Mouse (Mus musculus): Measurements from ENCODE around the gene Crhbp.
A peak's percentile ranks its signal among the peaks of the same experiment; 100 is the strongest.

The Crhbp gene

GRCm38 (mm10) chr13:95444824-95445223 lies at the start of gene Crhbp:
Crhbp (minus strand) TSS chr13:95444924.
- DNase-seq (ENCODE audit: low read depth), result no peak

DNA sequence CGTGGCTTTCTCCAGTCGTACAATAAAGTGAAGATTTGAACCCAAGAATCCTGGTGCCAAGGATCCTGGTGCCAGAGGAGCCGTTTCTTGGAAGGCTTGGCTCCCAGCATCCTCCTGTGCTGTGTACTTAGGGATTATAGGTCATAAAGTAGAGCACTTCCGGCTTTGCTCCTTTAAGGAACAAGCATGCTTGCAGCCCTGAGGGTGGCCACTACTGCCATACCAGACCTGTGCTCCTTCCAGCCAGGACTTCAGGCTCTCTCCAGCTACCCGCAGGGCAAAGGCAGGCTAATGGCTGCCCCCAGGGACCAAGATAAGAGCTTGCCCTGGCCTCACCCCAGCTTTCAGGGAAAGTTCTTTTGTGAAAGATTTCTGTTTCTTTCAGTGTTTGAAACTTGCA lies 48.6 kb upstream of the Crhbp start:
- no peak for DNase-seq (ENCODE audit: low read depth)

DNA sequence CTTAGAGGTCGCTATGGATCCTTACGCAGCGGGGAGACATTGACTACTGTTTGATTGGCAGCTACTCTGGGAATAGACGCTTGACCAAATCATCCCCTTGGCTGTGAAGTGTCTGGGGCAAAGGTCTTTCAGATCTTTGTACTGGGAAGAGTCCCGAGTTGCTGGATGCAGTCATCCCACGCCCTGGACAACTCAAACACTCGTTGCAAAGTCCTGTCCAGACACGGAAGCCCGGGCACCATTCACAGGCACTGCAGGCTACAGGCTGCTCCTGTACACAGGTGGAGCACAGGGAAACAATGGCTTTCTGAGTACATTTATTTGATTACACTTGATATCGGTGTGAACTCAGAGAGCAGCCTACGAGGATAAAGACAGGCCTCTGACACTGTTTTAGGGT lies 46.6 kb upstream of the Crhbp start:
- DNase-seq (ENCODE audit: low read depth), result no peak

GRCm38 (mm10) chr13:95484664-95485063 lies 39.9 kb upstream of the Crhbp start:
- DNase-seq (ENCODE audit: low read depth), result no peak

DNA sequence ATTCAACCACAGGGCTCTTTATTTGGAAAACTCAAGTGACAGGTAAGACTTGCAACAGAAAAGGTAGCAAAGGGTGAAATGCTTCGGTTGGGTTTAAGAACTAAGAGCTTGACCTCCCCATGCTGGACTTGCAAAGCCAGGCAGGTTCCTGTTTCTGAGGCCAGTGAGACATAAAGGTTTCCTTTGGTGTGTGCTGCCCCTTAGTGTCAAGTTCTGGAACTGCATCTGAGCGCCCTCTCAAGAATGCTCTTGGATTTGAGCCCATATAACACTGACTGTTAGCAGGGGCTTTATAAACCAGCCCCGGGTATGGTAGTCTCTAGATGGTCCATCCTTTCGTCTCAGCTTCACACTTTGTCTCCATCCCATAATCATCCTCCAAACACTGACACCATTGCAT lies 36.7 kb upstream of the Crhbp start:
- peak; percentile 83 for DNase-seq (ENCODE audit: low read depth)

DNA sequence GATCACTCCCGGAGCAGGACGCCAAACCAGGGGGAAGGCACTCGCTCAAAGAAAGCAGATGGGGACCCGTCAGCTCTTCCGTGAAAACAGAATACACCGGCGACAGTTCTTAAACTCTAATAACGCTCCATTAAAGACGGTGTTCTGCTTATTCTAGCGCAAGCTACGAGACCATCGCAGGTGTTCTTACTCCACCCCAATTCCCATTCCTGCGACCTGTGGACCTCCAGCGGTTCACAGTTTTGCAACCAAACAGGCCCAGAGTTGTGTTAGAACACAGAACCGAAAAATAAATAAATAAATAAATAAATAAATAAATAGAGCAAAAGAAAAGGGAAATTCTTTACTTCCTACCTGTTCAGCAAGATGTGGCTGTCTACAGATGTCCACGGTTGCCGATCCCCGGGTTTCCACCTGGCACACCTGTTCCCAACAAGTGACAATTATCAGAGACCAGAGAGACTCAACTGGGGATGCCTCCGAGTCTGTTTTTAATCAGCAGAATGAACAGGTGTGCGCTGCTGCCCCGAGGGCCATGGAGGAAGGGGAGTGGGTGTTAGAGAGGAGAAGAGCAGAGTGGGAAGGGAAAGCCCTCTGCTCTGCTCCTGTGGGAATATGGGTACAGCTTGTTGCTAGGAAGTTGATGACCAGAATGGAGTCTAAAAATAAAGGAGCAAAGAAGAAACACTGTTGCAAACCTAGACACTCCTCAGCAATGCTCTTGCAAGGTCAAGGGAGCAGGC lies 34.1 kb upstream of the Crhbp start, which contains the start of gene S100z:
S100z (minus strand) TSS at position 51 of the 743 bp plus-strand sequence.
- no peak for DNase-seq (ENCODE audit: low read depth)

DNA sequence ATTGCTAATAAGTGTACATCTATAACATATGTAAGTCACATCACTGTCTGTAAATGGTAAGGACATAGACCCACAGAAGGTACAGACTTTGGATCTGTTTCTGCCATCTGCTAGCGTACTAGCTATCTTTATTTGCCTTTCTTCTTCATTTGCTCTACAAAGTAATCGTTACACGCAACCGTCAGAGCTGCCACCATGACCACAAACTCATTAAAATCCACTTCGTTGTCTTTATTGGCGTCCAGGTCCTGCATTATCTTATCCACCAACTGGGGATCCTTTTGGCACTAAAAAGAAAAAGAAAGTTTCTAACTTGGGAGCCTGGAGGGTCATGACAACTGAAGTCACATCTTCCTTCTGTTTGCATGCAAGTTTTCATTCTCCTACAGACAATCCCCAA lies 32.4 kb upstream of the Crhbp start:
- no peak for DNase-seq (ENCODE audit: low read depth)

DNA sequence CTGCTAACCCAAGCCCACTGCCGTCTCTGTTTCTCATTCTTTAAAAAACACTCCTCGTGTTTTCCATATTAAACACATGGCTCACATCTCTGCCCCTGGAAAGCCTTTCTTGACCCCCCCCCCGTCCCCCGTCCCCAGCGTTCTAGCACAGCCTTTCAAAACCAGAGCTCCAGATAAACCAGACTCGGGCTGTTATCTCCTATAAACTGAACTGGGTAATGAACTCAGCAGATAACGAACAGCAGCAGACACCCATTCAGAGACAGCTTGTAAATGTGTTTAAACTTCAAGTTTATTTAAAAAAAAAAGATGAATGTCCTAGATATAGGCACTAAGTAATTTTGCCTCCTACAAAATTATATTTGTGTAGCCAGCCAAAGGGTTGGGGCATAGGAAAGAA lies 30.4 kb upstream of the Crhbp start:
- no peak for DNase-seq (ENCODE audit: low read depth)

DNA sequence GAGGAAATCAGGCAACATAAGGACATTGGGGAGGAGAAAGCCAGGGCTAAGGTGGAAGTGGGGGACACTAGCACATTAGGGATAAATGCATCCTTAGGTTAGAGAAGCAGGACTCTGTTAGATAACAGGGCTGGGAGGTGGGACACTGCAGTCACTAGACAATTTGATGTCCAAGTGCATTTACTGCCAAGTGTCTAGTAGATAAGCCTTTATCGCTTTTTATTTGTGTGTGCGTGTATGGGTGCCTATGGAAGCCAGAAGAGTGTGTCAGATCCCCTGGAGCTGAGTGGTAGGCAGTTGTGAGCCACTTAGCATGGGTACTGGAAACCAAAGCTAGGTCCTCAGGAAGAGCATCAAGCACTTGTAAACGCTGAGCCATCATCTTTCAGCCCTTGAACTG lies 29.6 kb upstream of the Crhbp start:
- DNase-seq (ENCODE audit: low read depth), result no peak

GRCm38 (mm10) chr13:95470970-95471369 lies 26.2 kb upstream of the Crhbp start:
- DNase-seq (ENCODE audit: low read depth), result peak; percentile 40

DNA sequence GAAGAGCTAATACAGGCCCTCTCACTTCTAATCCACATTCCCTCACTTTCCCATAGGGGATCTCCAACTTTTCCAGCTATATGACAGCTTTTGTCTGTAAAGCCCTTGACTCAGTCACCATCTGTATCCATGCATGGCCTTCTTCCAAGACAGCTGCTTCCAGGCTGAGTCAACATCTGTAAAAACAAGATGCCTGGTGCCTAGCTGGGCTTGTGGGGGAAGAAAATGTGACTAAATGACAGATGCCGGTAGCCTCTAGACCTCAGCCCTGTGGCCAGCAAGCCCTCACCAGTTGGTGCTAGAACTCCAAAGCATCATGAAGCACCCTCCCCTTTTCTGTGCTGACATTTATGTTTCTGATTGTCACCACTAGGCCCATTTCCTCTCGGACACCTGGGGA lies 6.8 kb upstream of the Crhbp start:
- DNase-seq (ENCODE audit: low read depth), result no peak

DNA sequence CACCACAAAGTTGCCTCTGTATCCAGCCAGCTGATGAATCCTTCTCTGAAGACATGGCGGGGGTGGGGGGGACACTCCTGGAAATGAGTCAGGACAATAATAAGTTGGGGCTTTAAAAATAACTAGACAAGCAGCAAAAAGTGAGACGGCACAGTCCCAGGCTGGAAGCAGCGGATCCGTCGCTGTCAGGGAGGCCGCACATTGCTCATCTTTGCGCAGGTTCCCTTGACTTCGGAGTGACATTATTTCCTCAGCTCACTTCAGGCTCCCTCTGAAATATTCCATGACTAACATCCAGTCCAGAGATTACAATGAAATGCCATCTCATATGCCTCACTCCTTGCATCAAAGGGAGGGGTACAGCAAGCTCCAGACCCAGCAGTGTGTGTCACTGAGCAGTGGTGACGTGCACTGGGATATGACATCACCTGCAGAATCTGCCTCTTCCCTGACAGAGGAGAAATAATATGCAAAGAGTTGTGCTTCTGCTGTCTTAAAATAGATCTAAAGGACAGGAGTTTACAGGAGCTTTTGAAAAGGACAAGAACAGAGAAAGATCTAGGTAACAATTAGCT lies 6.0 kb upstream of the Crhbp start:
- no peak for DNase-seq (ENCODE audit: low read depth)

DNA sequence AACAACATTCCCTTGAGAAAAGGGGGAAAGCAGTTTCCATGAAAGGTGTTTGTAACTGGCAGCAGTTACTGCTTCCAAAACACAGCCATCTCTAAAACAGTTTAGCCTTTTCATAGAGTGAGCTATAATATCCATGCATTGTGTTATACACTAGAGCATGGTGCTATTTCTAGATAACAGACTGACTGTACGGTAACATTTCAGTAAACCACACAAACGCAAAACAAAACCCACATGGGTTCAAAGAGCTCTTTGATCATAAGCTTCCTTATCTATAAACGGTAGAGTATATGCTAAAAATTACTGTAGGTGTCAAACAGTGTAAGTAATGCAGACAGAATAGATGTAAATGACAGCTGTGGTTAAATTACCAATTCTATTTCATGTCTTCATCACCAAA lies 5.0 kb upstream of the Crhbp start:
- peak; percentile 42 for DNase-seq (ENCODE audit: low read depth)

GRCm38 (mm10) chr13:95444291-95444690 lies 433 bp downstream of the Crhbp start:
- DNase-seq (ENCODE audit: low read depth), result no peak

DNA sequence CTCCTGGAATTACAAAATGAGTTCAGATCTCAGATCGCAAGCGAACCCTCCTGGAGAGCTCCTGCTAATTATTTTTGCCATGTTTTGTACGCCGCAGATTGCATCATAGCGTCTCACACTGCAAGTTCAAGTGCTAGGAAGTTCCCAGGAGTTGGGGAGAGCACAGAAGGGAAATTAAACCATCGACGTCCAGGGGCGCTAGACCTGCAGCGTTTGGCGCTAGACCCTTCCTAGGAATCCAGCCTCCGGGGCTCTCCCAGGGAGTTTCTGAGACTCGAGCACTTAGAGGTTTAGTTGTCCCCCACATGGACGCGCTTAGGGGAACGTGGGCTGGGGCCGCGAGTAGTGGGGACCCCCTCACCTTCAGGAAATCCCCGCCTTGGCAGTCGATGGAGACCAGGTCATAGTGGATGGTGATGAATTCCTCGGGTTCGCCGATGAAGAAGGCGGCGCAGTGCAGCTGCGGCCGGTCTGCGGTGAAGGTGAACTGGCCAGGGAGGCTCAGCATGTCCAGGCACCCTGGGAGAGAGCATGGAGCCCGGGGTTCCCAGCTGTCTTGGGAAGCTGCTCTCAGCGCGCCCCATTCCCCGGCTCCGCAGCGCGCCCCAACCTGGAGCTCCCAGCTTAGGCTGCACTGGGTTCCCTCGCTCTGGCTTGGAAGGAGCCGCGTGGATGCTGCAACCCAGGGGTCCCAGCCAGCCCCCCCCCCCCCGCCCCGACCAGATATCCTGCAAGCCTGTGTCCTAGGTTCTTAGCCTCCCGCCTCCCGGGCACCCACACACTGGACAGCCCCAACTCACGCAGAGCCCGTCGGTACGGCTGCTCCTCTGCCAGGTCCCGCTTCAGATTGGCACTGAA lies 1.1 kb downstream of the Crhbp start:
- DNase-seq (ENCODE audit: low read depth), result no peak

DNA sequence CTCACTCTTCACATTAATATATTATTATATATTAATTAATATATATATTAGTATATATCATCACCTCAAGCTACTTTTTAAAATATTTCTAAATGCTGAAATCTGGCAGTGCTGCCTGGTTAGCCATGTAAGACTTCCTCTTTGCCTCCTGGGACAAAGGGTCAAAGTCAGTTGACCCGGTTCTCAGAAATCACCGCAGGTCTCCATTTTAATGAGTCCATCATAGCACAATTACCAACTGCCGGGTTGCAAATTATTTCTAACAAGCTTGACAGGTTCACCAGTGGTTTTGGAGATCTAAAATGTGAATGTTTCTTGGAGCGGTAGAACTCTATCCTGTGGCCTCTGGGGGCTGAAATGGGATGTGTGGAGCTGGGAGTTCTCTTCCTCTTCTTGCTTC lies 1.8 kb downstream of the Crhbp start:
- DNase-seq (ENCODE audit: low read depth), result no peak

- DNase-seq (ENCODE audit: low read depth), result no peak
These were observed 5.2 kb downstream of the Crhbp start for GRCm38 (mm10) chr13:95439569-95439968.

GRCm38 (mm10) chr13:95431760-95432159 lies 13.0 kb downstream of the Crhbp start:
- no peak for DNase-seq (ENCODE audit: low read depth)

- no peak for DNase-seq (ENCODE audit: low read depth)
These were observed 17.2 kb downstream of the Crhbp start for GRCm38 (mm10) chr13:95427499-95427898.

DNA sequence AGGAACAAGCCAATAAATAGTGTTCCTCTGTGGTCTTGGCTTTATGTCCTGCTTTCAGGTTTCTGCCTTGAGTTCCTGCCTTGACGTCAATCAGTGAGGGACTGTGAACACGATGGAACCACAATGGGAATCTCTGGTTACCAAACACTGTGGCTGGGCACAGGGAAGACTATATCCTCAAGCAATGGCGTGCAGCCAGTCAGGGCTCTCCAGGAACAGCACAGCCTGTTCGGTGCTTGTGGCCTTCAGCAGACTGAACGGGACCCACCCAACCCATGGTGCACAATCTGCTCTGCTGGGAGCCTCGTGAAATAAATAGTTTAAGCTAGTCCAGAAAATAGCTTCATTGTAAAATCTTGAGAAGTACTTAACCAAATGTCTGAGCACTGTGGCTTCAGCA lies 18.3 kb downstream of the Crhbp start:
- DNase-seq (ENCODE audit: low read depth), result no peak

- no peak for DNase-seq (ENCODE audit: low read depth)
These were observed 19.2 kb downstream of the Crhbp start for GRCm38 (mm10) chr13:95425484-95425883.

- DNase-seq (ENCODE audit: low read depth), result no peak
These were observed 19.8 kb downstream of the Crhbp start for GRCm38 (mm10) chr13:95424932-95425331.

DNA sequence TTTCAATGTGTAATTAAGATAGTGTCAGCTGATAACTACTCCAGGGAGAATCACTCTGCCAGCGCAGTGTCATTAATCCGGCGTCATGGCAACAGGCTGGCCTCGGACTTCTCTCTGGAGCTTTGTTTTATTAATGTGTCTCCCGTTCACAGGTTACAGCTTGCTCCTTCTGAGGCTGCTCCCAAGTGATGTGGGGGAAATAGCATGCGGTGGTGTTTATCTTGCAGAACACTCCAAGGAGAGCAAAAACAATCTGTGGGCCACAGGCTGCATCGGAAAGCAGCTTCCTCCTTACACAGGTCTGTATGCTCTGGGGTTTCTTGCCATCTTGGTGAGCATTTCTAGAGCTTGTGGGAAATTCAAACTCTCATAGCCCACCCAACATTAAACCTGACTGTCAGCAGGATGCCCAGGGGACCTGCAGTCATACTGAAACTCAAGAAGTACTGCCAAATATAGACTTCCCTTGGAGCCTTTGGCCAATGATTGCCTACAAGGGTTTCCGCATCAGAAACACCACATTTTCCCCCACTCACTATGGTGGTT lies 25.4 kb downstream of the Crhbp start:
- no peak for DNase-seq (ENCODE audit: low read depth)
